Mouse (Mus musculus) brain, embryonic 14.5 days (tissue): ENCODE results near the gene Pitpnc1.

Source experiments
- CTCF ChIP-seq: fragments of 200-500 bp; IDR thresholded peaks from 2 replicates; pipeline ENCODE4 v1.5.1; 2012; ENCODE audit warnings: inconsistent platforms, mild to moderate bottlenecking, moderate library complexity, borderline replicate concordance; ENCODE audit not compliant: insufficient read depth, insufficient read length; ENCODE audit errors: extremely low read depth
- POLR2A ChIP-seq: fragments of 200-500 bp; IDR thresholded peaks from 2 replicates; pipeline ENCODE4 v1.6.1; 2012; ENCODE audit warnings: mild to moderate bottlenecking, inconsistent platforms, borderline replicate concordance; ENCODE audit not compliant: poor library complexity, insufficient read depth, insufficient read length, severe bottlenecking; ENCODE audit errors: extremely low read depth

DNA sequence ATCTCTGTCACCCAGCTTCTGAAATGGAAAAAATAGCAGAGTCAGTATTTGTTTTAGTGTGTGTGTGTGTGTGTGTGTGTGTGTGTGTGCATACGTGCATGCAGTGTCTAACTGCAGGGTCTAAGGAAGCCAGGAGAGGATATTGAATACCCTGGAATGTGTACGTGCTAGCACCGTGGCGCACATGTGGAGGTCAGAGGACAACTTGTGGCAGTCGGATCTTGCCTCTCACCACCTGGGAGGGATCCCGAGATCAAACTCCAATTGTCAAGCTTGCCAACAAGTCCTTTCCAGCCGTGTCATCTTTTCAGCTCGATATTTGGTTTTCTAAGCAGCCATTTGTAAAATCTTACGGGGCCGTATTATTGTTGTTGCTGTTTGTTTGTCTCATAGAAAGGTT lies 70.5 kb downstream of the Pitpnc1 start:
- TF ChIP-seq CTCF (no peak), POLR2A (no peak)
